Mouse (Mus musculus): ENCODE measurements at regions not wholly inside any gene's neighbourhood (a gene's known extent, or its start where the extent isn't known, plus 50 kb on each side); places are given as distances from the start of the nearest gene placed in this dataset.

GRCm38 (mm10) chr12:95355151-95355550, 336.9 kb upstream of the Flrt2 start:
- Histone ChIP-seq H3K9me3 (ENCODE audit: low read length) (no peaks in the 10 kb centered on the region), H3K27me3 (replicated peaks; ENCODE audit: insufficient read depth, low read length) (no peaks in the 10 kb centered on the region), H3K4me1 (ENCODE audit: insufficient read depth, low read depth, low read length) (no peaks in the 10 kb centered on the region), H3K4me3 (ENCODE audit: low read depth, low read length) (no peak overlapping the region), H3K4me2 (replicated peaks; ENCODE audit: low read depth, low read length) (no peak overlapping the region), H3K9ac (replicated peaks; ENCODE audit: low read depth) (no peak overlapping the region), H3K27ac (ENCODE audit: low read length) (no peak overlapping the region), H3K36me3 (ENCODE audit: insufficient read depth, low read length) (no peaks in the 10 kb centered on the region)
- no peak for ATAC-seq
- no peak for DNase-seq (ENCODE audit: low spot score)
- no peak for TF ChIP-seq EP300 (IDR thresholded peaks at IDR 0.05)
- WGBS = 30% methylated on average over 6 of the region's 6 CpGs

- H3K4me1 ChIP-seq (ENCODE audit: insufficient read depth, low read depth, low read length) = no peaks in the 10 kb centered on the region
- H3K27me3 ChIP-seq (replicated peaks; ENCODE audit: insufficient read depth, low read length) = no peaks in the 10 kb centered on the region
- no peak overlapping the region for H3K4me2 ChIP-seq (replicated peaks; ENCODE audit: low read depth, low read length)
- WGBS = 25% methylated on average over 3 of the region's 3 CpGs
- DNase-seq (ENCODE audit: low spot score) = no peak
- H3K9me3 ChIP-seq (ENCODE audit: low read length) = no peaks in the 10 kb centered on the region
- no peak overlapping the region for H3K27ac ChIP-seq (ENCODE audit: low read length)
- H3K9ac ChIP-seq (replicated peaks; ENCODE audit: low read depth) = no peak overlapping the region
- no peak overlapping the region for H3K4me3 ChIP-seq (ENCODE audit: low read depth, low read length)
- H3K36me3 ChIP-seq (ENCODE audit: insufficient read depth, low read length) = no peaks in the 10 kb centered on the region
- no peak for ATAC-seq
- TF ChIP-seq CTCF (IDR thresholded peaks at IDR 0.05) (no peak), EP300 (IDR thresholded peaks at IDR 0.05) (no peak)
These were observed 307.6 kb upstream of the Flrt2 start for GRCm38 (mm10) chr12:95384248-95384964.

- ATAC-seq = no peak
These were observed 306.3 kb upstream of the Flrt2 start for GRCm38 (mm10) chr12:95385688-95386087.

GRCm38 (mm10) chr12:95388185-95388584, 303.8 kb upstream of the Flrt2 start:
- H3K36me3 ChIP-seq (ENCODE audit: insufficient read depth, low read length) = no peaks in the 10 kb centered on the region
- TF ChIP-seq EP300 (IDR thresholded peaks at IDR 0.05) = no peak
- TF ChIP-seq CTCF (IDR thresholded peaks at IDR 0.05) = no peak
- no peaks in the 10 kb centered on the region for H3K9me3 ChIP-seq (ENCODE audit: low read length)
- ATAC-seq = no peak
- H3K4me1 ChIP-seq (ENCODE audit: insufficient read depth, low read depth, low read length) = no peaks in the 10 kb centered on the region
- H3K27me3 ChIP-seq (replicated peaks; ENCODE audit: insufficient read depth, low read length) = no peaks in the 10 kb centered on the region
- 78% methylated on average over 2 of the region's 2 CpGs for WGBS
- H3K4me2 ChIP-seq (replicated peaks; ENCODE audit: low read depth, low read length) = no peak overlapping the region
- no peak for DNase-seq (ENCODE audit: low spot score)
- no peak overlapping the region for H3K9ac ChIP-seq (replicated peaks; ENCODE audit: low read depth)
- no peak overlapping the region for H3K4me3 ChIP-seq (ENCODE audit: low read depth, low read length)
- H3K27ac ChIP-seq (ENCODE audit: low read length) = no peak overlapping the region

More at GRCm38 (mm10) chr12:95385688-95386087, 306.3 kb upstream of the Flrt2 start:
- Histone ChIP-seq H3K4me1 (ENCODE audit: insufficient read depth, low read depth, low read length) (no peaks in the 10 kb centered on the region), H3K9ac (replicated peaks; ENCODE audit: low read depth) (no peak overlapping the region), H3K36me3 (ENCODE audit: insufficient read depth, low read length) (no peaks in the 10 kb centered on the region), H3K4me3 (ENCODE audit: low read depth, low read length) (no peak overlapping the region), H3K27ac (ENCODE audit: low read length) (no peak overlapping the region), H3K4me2 (replicated peaks; ENCODE audit: low read depth, low read length) (no peak overlapping the region), H3K27me3 (replicated peaks; ENCODE audit: insufficient read depth, low read length) (no peaks in the 10 kb centered on the region), H3K9me3 (ENCODE audit: low read length) (no peaks in the 10 kb centered on the region)
- 39% methylated on average over 3 of the region's 3 CpGs for WGBS
- TF ChIP-seq CTCF (IDR thresholded peaks at IDR 0.05) = no peak
- TF ChIP-seq EP300 (IDR thresholded peaks at IDR 0.05) = no peak
- DNase-seq (ENCODE audit: low spot score) = no peak

- WGBS = 59% methylated on average over 1 of the region's 1 CpGs
- no peaks in the 10 kb centered on the region for H3K36me3 ChIP-seq (ENCODE audit: insufficient read depth, low read length)
- no peak overlapping the region for H3K9ac ChIP-seq (replicated peaks; ENCODE audit: low read depth)
- H3K27ac ChIP-seq (ENCODE audit: low read length) = no peak overlapping the region
- no peaks in the 10 kb centered on the region for H3K9me3 ChIP-seq (ENCODE audit: low read length)
- no peak overlapping the region for H3K4me2 ChIP-seq (replicated peaks; ENCODE audit: low read depth, low read length)
- ATAC-seq = no peak
- TF ChIP-seq CTCF (IDR thresholded peaks at IDR 0.05) (no peak), EP300 (IDR thresholded peaks at IDR 0.05) (no peak)
- H3K27me3 ChIP-seq (replicated peaks; ENCODE audit: insufficient read depth, low read length) = no peaks in the 10 kb centered on the region
- no peak overlapping the region for H3K4me3 ChIP-seq (ENCODE audit: low read depth, low read length)
- H3K4me1 ChIP-seq (ENCODE audit: insufficient read depth, low read depth, low read length) = no peaks in the 10 kb centered on the region
- no peak for DNase-seq (ENCODE audit: low spot score)
These were observed 299.2 kb upstream of the Flrt2 start for GRCm38 (mm10) chr12:95392821-95393220.

GRCm38 (mm10) chr12:95394991-95395530, 297.0 kb upstream of the Flrt2 start:
- Histone ChIP-seq H3K36me3 (ENCODE audit: insufficient read depth, low read length) (no peaks in the 10 kb centered on the region), H3K9me3 (ENCODE audit: low read length) (no peaks in the 10 kb centered on the region), H3K27me3 (replicated peaks; ENCODE audit: insufficient read depth, low read length) (no peaks in the 10 kb centered on the region), H3K4me3 (ENCODE audit: low read depth, low read length) (no peak overlapping the region), H3K4me1 (ENCODE audit: insufficient read depth, low read depth, low read length) (no peaks in the 10 kb centered on the region), H3K9ac (replicated peaks; ENCODE audit: low read depth) (no peak overlapping the region), H3K4me2 (replicated peaks; ENCODE audit: low read depth, low read length) (no peak overlapping the region), H3K27ac (ENCODE audit: low read length) (no peak overlapping the region)
- 71% methylated on average over 2 of the region's 2 CpGs for WGBS
- ATAC-seq (no peak), DNase-seq (ENCODE audit: low spot score) (no peak)
- TF ChIP-seq EP300 (IDR thresholded peaks at IDR 0.05) = no peak
- TF ChIP-seq CTCF (IDR thresholded peaks at IDR 0.05) = no peak
